8 mouse cellular contexts compared by ENCODE assay signal in genomic region chr1:42953482-42953822, GRCm38 (mm10). TPM values are rescaled to one million over a fixed set of nuclear protein-coding genes. Genes with fewer than 3 reads are reported as not detected.
DNase-seq lines count a peak whose midpoint lies in the region; ATAC-seq and TF ChIP-seq lines count a peak whose summit lies in the region.

No protein-coding gene starts in this region.

- no peak for DNase-seq in lung, postnatal 14 days
- no peak for DNase-seq in thymus, postnatal 36 days
- no peak for DNase-seq in right cerebral cortex, adult 18-20 months

- H3K4me2 ChIP-seq in lung, embryonic 15.5 days, result peak overlapping the region; percentile 99
- H3K4me2 ChIP-seq in embryonic facial prominence, embryonic 15.5 days (replicated peaks), result peak overlapping the region; percentile 95
- H3K4me2 ChIP-seq in intestine, embryonic 15.5 days (replicated peaks), result peak overlapping the region; percentile 98

- WGBS in lung, embryonic 15.5 days, result 3% methylated on average over 13 of the region's 16 CpGs
- WGBS in embryonic facial prominence, embryonic 15.5 days, result 0% methylated on average over 16 of the region's 16 CpGs
- WGBS in intestine, embryonic 15.5 days, result 2% methylated on average over 16 of the region's 16 CpGs
- WGBS in olfactory bulb, adult 2 months, result under 1% methylated on average over 16 of the region's 16 CpGs

- H3K4me1 ChIP-seq in lung, embryonic 15.5 days, result peaks cover 12% of the 10 kb centered on the region
- H3K4me1 ChIP-seq in embryonic facial prominence, embryonic 15.5 days, result 0 out of 2 replicates have a peak, but pooled peaks cover 5% of the 10 kb centered on the region
- H3K4me1 ChIP-seq in intestine, embryonic 15.5 days (replicated peaks), result no peaks in the 10 kb centered on the region; the same call in 1 of the 2 replicates
- 0 out of 2 replicates have a peak, but pooled peaks cover 4% of the 10 kb centered on the region for H3K4me1 ChIP-seq in olfactory bulb, adult 2 months (ENCODE audit: control insufficient read depth, insufficient read depth, low read length)

- H3K27ac ChIP-seq in lung, embryonic 15.5 days, result no peak overlapping the region
- H3K27ac ChIP-seq in embryonic facial prominence, embryonic 15.5 days (replicated peaks), result peak overlapping the region; percentile 73
- no peak overlapping the region for H3K27ac ChIP-seq in intestine, embryonic 15.5 days
- no peak overlapping the region for H3K27ac ChIP-seq in olfactory bulb, adult 2 months (ENCODE audit: insufficient read depth, low read depth, low read length)

- no peak for TF ChIP-seq POLR2A in olfactory bulb, adult 2 months (IDR thresholded peaks at IDR 0.05; ENCODE audit: insufficient read depth, low read depth, low read length)

- peak overlapping the region; percentile 60 for H3K9ac ChIP-seq in lung, embryonic 15.5 days
- H3K9ac ChIP-seq in embryonic facial prominence, embryonic 15.5 days, result peak overlapping the region; percentile 66
- H3K9ac ChIP-seq in intestine, embryonic 15.5 days, result peak overlapping the region; percentile 67

- peak; percentile 44; the same call in 1 of the 2 replicates for ATAC-seq in lung, embryonic 15.5 days (ENCODE audit: borderline replicate concordance, extremely low read depth, low FRiP score, low TSS enrichment)
- ATAC-seq in embryonic facial prominence, embryonic 15.5 days (ENCODE audit: insufficient number of reproducible peaks, low FRiP score, low TSS enrichment, low read depth), result peak; percentile 39; the same call in 1 of the 2 replicates
- ATAC-seq in intestine, embryonic 15.5 days, result no peak
- ATAC-seq in monocyte, adult 5-6 weeks (replicated peaks; ENCODE audit: insufficient number of reproducible peaks, low FRiP score, low TSS enrichment, poor library complexity, severe bottlenecking), result no peak

- no peaks in the 10 kb centered on the region for H3K36me3 ChIP-seq in lung, embryonic 15.5 days
- no peaks in the 10 kb centered on the region for H3K36me3 ChIP-seq in embryonic facial prominence, embryonic 15.5 days
- H3K36me3 ChIP-seq in intestine, embryonic 15.5 days, result no peaks in the 10 kb centered on the region

- no peaks in the 10 kb centered on the region for H3K27me3 ChIP-seq in lung, embryonic 15.5 days
- no peaks in the 10 kb centered on the region for H3K27me3 ChIP-seq in embryonic facial prominence, embryonic 15.5 days
- peaks cover 6% of the 10 kb centered on the region; the same call in 1 of the 2 replicates for H3K27me3 ChIP-seq in intestine, embryonic 15.5 days (replicated peaks)

- no peaks in the 10 kb centered on the region for H3K9me3 ChIP-seq in lung, embryonic 15.5 days
- H3K9me3 ChIP-seq in embryonic facial prominence, embryonic 15.5 days (replicated peaks), result no peaks in the 10 kb centered on the region
- no peaks in the 10 kb centered on the region for H3K9me3 ChIP-seq in intestine, embryonic 15.5 days

- TF ChIP-seq CTCF in olfactory bulb, adult 2 months (IDR thresholded peaks at IDR 0.05; ENCODE audit: insufficient read depth, low read depth, low read length), result no peak

- H3K4me3 ChIP-seq in lung, embryonic 15.5 days, result peak overlapping the region; percentile 80
- H3K4me3 ChIP-seq in embryonic facial prominence, embryonic 15.5 days (replicated peaks), result peak overlapping the region; percentile 80
- H3K4me3 ChIP-seq in intestine, embryonic 15.5 days (replicated peaks), result peak overlapping the region; percentile 75
- H3K4me3 ChIP-seq in olfactory bulb, adult 2 months (ENCODE audit: insufficient read depth, low read depth, low read length), result peak overlapping the region; percentile 61

RNA-seq across cellular contexts. Expression of gene Gpr45, which starts 0.8 kb away (rescaled TPM):
- 3.6 TPM in 2 replicates for polyA plus RNA-seq in lung, embryonic 15.5 days (2015; fragmentation: Nextera tagmentation; extraction: Ambion mirVana)
- polyA plus RNA-seq in embryonic facial prominence, embryonic 15.5 days (2015; fragmentation: Nextera tagmentation; extraction: Ambion mirVana), result 5.9 and 8.0 TPM in 2 replicates
- 4.5 and 4.9 TPM in 2 replicates for polyA plus RNA-seq in intestine, embryonic 15.5 days (2015; fragmentation: Nextera tagmentation; extraction: Ambion mirVana)
- not detected in 2 replicates for polyA plus RNA-seq in olfactory bulb, adult 2 months (2012; ENCODE audit: insufficient read depth, insufficient read length, low replicate concordance, missing spikeins)
- not detected in 3 replicates for total RNA-seq in monocyte, adult 5-6 weeks (2017)

Comparison
In these comparisons a context has a peak if more than half of its experiments do, and no peak if none do; other contexts are left out.
1. ATAC-seq: peak in lung, embryonic 15.5 days (single experiment) and embryonic facial prominence, embryonic 15.5 days (single experiment); none in intestine, embryonic 15.5 days (single experiment) and monocyte, adult 5-6 weeks (single experiment).
2. Peak in every context shown above with its lines, with median percentiles within 50 percentile points of each other: H3K4me2 ChIP-seq, H3K4me3 ChIP-seq and H3K9ac ChIP-seq.